Mouse (Mus musculus) liver, postnatal 0 days (tissue): ENCODE measurements around the gene Pmm1.

ENCODE experiments used
- CTCF ChIP-seq: sonication (generic); IDR thresholded peaks from 2 replicates; pipeline ENCODE4 v1.5.1; 2016; ENCODE audit warnings: antibody characterized with exemption, low read depth
- EP300 ChIP-seq: IDR thresholded peaks from 2 replicates; pipeline ENCODE4 v1.6.1; 2016; ENCODE audit warnings: antibody characterized with exemption, low read depth, mild to moderate bottlenecking

DNA sequence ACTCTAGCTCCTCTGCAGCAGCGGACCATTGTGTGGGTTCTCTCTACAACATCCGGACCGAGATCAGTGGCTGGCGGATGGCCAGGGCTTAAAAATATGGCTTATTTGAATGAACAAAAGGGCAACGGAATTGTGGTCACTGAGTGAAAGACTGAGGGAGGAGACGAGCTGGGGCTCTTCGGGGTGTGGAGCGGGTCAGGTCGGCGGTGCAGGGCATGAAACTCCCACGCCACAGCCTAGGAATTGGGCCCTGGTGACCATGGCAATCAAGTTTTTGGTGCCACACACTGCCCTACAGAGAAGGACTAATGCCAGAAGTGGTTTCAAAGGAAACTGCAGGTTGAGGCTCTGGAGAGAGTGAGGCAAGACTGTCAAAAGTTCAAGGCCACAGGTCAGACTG lies 32.5 kb downstream of the Pmm1 start:
- TF ChIP-seq CTCF (no peak), EP300 (no peak)
